Mouse (Mus musculus): ENCODE data around the gene Serp1.
A peak's percentile ranks its signal among the peaks of the same experiment; 100 is the strongest.

- no peak for TF ChIP-seq POLR2A (IDR thresholded peaks at IDR 0.05; ENCODE audit: borderline replicate concordance, low read depth, low read length)
- TF ChIP-seq CTCF (IDR thresholded peaks at IDR 0.05; ENCODE audit: low read depth, low read length), result peak; percentile 42; the same call in 1 of the 2 replicates
Observed at GRCm38 (mm10) chr3:58511581-58511980, 14.1 kb downstream of the Serp1 start.
